Comparison of ENCODE assay signal across 10 mouse cellular contexts in genomic region chr19:30157031-30157687, GRCm38 (mm10). TPM values are rescaled to one million over a fixed set of nuclear protein-coding genes. Genes with fewer than 3 reads are reported as not detected.
DNase-seq lines count a peak whose midpoint lies in the region; ATAC-seq and TF ChIP-seq lines count a peak whose summit lies in the region.
"Had no signal": no experiment of that assay in that cellular context is flagged by ENCODE, and none has a peak within 500 bp of the region (broad histone marks: within the 10 kb centered on the region; RNA-seq: fewer than 3 reads in every experiment).

No protein-coding gene starts in this region.

- 27% methylated on average over 12 of the region's 12 CpGs for WGBS in neural tube, embryonic 12.5 days

- TF ChIP-seq POLR2A in cortical plate, adult 2 months (IDR thresholded peaks at IDR 0.05; ENCODE audit: extremely low read depth, insufficient read depth, low read length): no peak

- H3K36me3 ChIP-seq in neural tube, embryonic 12.5 days: no peaks in the 10 kb centered on the region

- H3K4me1 ChIP-seq in cortical plate, adult 2 months (ENCODE audit: control insufficient read depth, insufficient read depth, low read length): no peaks in the 10 kb centered on the region; the same call in 1 of the 2 replicates
- H3K4me1 ChIP-seq in neural tube, embryonic 12.5 days: peaks cover 19% of the 10 kb centered on the region

- H3K4me3 ChIP-seq in cortical plate, adult 2 months (ENCODE audit: insufficient read depth, low read length): no peak overlapping the region
- no peak overlapping the region for H3K4me3 ChIP-seq in neural tube, embryonic 12.5 days

- peak overlapping the region; percentile 33 for H3K4me2 ChIP-seq in neural tube, embryonic 12.5 days (replicated peaks)

- H3K9ac ChIP-seq in neural tube, embryonic 12.5 days: no peak overlapping the region

- ATAC-seq in neural tube, embryonic 12.5 days (ENCODE audit: low FRiP score, low read depth): 0 out of 2 replicates have a peak, but pooled peaks have one; percentile 57

- no peaks in the 10 kb centered on the region for H3K27me3 ChIP-seq in neural tube, embryonic 12.5 days (replicated peaks)

- intact Hi-C loops in left cerebral cortex, postnatal 10 days (cut with DNase I): no loop called here

- no peak for TF ChIP-seq CTCF in cortical plate, adult 2 months (IDR thresholded peaks at IDR 0.05; ENCODE audit: extremely low read depth, insufficient read depth, low read length)

- 0 out of 2 replicates have a peak overlapping the region, but pooled peaks have one; percentile 78 for H3K27ac ChIP-seq in cortical plate, adult 2 months (ENCODE audit: insufficient read depth, low read length)
- no peak overlapping the region for H3K27ac ChIP-seq in neural tube, embryonic 12.5 days

- H3K9me3 ChIP-seq in neural tube, embryonic 12.5 days: no peaks in the 10 kb centered on the region

- DNase-seq in frontal cortex, postnatal 36 days (ENCODE audit: low spot score in 2 of 2): peak; percentile 29 to 68
- peak; percentile 36 to 71 for DNase-seq in left cerebral cortex, postnatal 10 days (ENCODE audit: extremely low spot score in 1 of 2, low spot score in 2 of 2)
- DNase-seq in adrenal gland, adult (ENCODE audit: inconsistent age in 2 of 2, low spot score in 1 of 2): no peak
- no peak for DNase-seq in lung, postnatal 25 days (ENCODE audit: low spot score)
- DNase-seq in urinary bladder, postnatal 4 days (ENCODE audit: low spot score in 2 of 2): no peak
- no peak for DNase-seq in heart, adult 8-10 months (ENCODE audit: low spot score)

RNA-seq across cellular contexts. Expression of gene Gldc, which starts 18.1 kb away (rescaled TPM):
- 28.9 and 30.2 TPM in 2 replicates for polyA plus RNA-seq in cortical plate, adult 2 months (2012; rRNA removed)
- total RNA-seq in left cerebral cortex, postnatal 10 days (2021): 10 to 100 TPM; 14.8 TPM
- 19.7 and 20.9 TPM in 2 replicates for polyA plus RNA-seq in neural tube, embryonic 12.5 days (2016; fragmentation: Nextera tagmentation; extraction: Ambion mirVana)
- total RNA-seq in heart, adult 8-10 months (2022): under 1 TPM; 0.06 to 0.56 (median 0.16) TPM
- total RNA-seq: hematopoietic stem cell, adult 5-6 weeks; megakaryocyte-erythroid progenitor cell, adult 5-6 weeks had no signal

Comparison
In these comparisons a context has a peak if more than half of its experiments do, and no peak if none do; other contexts are left out.
1. DNase-seq: peak in frontal cortex, postnatal 36 days (2 of 2) and left cerebral cortex, postnatal 10 days (2 of 2); none in adrenal gland, adult (0 of 2), lung, postnatal 25 days (single experiment), urinary bladder, postnatal 4 days (0 of 2) and heart, adult 8-10 months (single experiment).
2. RNA of gene Gldc, which starts 18.1 kb away (total RNA-seq): 14.8 TPM in left cerebral cortex, postnatal 10 days; 0.06 to 0.56 TPM in heart, adult 8-10 months; every median in the first group is over 10 times any median in the second.